ENCODE assay signal across 12 mouse cellular contexts in genomic region chr1:77298713-77299132, GRCm38 (mm10).
DNase-seq lines count a peak whose midpoint lies in the region; ATAC-seq lines count a peak whose summit lies in the region.
"Had no signal": no experiment of that assay in that cellular context is flagged by ENCODE, and none has a peak within 500 bp of the region (broad histone marks: within the 10 kb centered on the region; RNA-seq: fewer than 3 reads in every experiment).

No protein-coding gene starts in this region.

- peak; percentile 33 for DNase-seq in spleen, adult 12 weeks (ENCODE audit: low spot score)
- no peak for DNase-seq in spleen, postnatal 14 days (ENCODE audit: low spot score in 2 of 2)
- DNase-seq in yolk sac, embryonic 10.5 days (ENCODE audit: low spot score): peak; percentile 4
- no peak for DNase-seq in layer of hippocampus, postnatal 10 days (ENCODE audit: low spot score in 2 of 2)
- DNase-seq: lung, postnatal 36 days; thymus, postnatal 36 days had no signal

- peak overlapping the region; percentile 28 for H3K9ac ChIP-seq in liver, embryonic 15.5 days
- H3K9ac ChIP-seq in forebrain, embryonic 16.5 days (replicated peaks; ENCODE audit: low read depth, low read length): no peak overlapping the region
- H3K9ac ChIP-seq: neural tube, embryonic 13.5 days had no signal

- peaks cover 39% of the 10 kb centered on the region for H3K4me1 ChIP-seq in liver, embryonic 15.5 days (replicated peaks)
- no peaks in the 10 kb centered on the region for H3K4me1 ChIP-seq in forebrain, embryonic 16.5 days (replicated peaks; ENCODE audit: control insufficient read depth, insufficient read depth, low read length)
- H3K4me1 ChIP-seq: hindbrain, embryonic 10.5 days; neural tube, embryonic 13.5 days had no signal

- peak overlapping the region; percentile 96 for H3K27ac ChIP-seq in liver, embryonic 15.5 days (replicated peaks)
- no peak overlapping the region for H3K27ac ChIP-seq in forebrain, embryonic 16.5 days (ENCODE audit: low read length)
- H3K27ac ChIP-seq: hindbrain, embryonic 10.5 days; neural tube, embryonic 13.5 days had no signal

- WGBS in liver, embryonic 15.5 days (ENCODE audit: insufficient replicate concordance): 9% methylated on average over 4 of the region's 4 CpGs
- 95% methylated on average over 4 of the region's 4 CpGs for WGBS in forebrain, embryonic 16.5 days

- peak overlapping the region; percentile 58 for H3K4me2 ChIP-seq in liver, embryonic 15.5 days
- no peak overlapping the region for H3K4me2 ChIP-seq in forebrain, embryonic 16.5 days (ENCODE audit: low read length)
- H3K4me2 ChIP-seq: neural tube, embryonic 13.5 days had no signal

- H3K4me3 ChIP-seq in liver, embryonic 15.5 days (replicated peaks): no peak overlapping the region; the same call in 1 of the 2 replicates
- no peak overlapping the region for H3K4me3 ChIP-seq in forebrain, embryonic 16.5 days (replicated peaks; ENCODE audit: low read length)
- H3K4me3 ChIP-seq: hindbrain, embryonic 10.5 days; neural tube, embryonic 13.5 days had no signal

- H3K27me3 ChIP-seq in liver, embryonic 15.5 days: no peaks in the 10 kb centered on the region
- H3K27me3 ChIP-seq in forebrain, embryonic 16.5 days (replicated peaks; ENCODE audit: control insufficient read depth, insufficient read depth, low read length): no peaks in the 10 kb centered on the region
- H3K27me3 ChIP-seq: Patski had no signal

- peak; percentile 96 for ATAC-seq in erythroblast, adult 5-6 weeks (replicated peaks; ENCODE audit: low FRiP score, poor library complexity, severe bottlenecking)
- peak; percentile 100 for ATAC-seq in liver, embryonic 15.5 days (ENCODE audit: insufficient read depth)
- no peak for ATAC-seq in forebrain, embryonic 16.5 days
- ATAC-seq: Patski had no signal

- H3K9me3 ChIP-seq in liver, embryonic 15.5 days (replicated peaks): no peaks in the 10 kb centered on the region
- H3K9me3 ChIP-seq in forebrain, embryonic 16.5 days (ENCODE audit: control insufficient read depth, low read length): no peaks in the 10 kb centered on the region
- H3K9me3 ChIP-seq: hindbrain, embryonic 10.5 days; neural tube, embryonic 13.5 days had no signal

- no peaks in the 10 kb centered on the region for H3K36me3 ChIP-seq in liver, embryonic 15.5 days (replicated peaks)
- no peaks in the 10 kb centered on the region for H3K36me3 ChIP-seq in forebrain, embryonic 16.5 days (ENCODE audit: control insufficient read depth, insufficient read depth)
- H3K36me3 ChIP-seq: hindbrain, embryonic 10.5 days; neural tube, embryonic 13.5 days had no signal

Comparison
In these comparisons a context has a peak if more than half of its experiments do, and no peak if none do; other contexts are left out.
1. DNase-seq: peak in spleen, adult 12 weeks (single experiment) and yolk sac, embryonic 10.5 days (single experiment); none in spleen, postnatal 14 days (0 of 2) and layer of hippocampus, postnatal 10 days (0 of 2).